Mouse (Mus musculus) heart, embryonic 11.5 days (tissue): ENCODE data around the gene Gk2. TPM values are rescaled to one million over a fixed set of nuclear protein-coding genes. Genes with fewer than 3 reads are reported as not detected.

Experiments
- ATAC-seq: fragments of 200-750 bp; cut with Nextera tagmentation; replicated peaks from 2 replicates; pipeline ENCODE4 v1.8.0; 2017; ENCODE audit warnings: moderate library complexity; ENCODE audit not compliant: insufficient number of reproducible peaks, low FRiP score, low TSS enrichment
- H3K27ac ChIP-seq: fragments of 300-500 bp; sonication (generic); 2 replicates; pipeline ENCODE4 v1.5.1; 2014; ENCODE audit warnings: mild to moderate bottlenecking, low read depth, low read length
- H3K27me3 ChIP-seq: fragments of 300-500 bp; sonication (generic); 2 replicates; pipeline ENCODE4 v1.6.1; 2014; ENCODE audit warnings: mild to moderate bottlenecking, low read length, mixed read lengths; ENCODE audit not compliant: control insufficient read depth, insufficient read depth
- H3K36me3 ChIP-seq: fragments of 300-500 bp; sonication (generic); 2 replicates; pipeline ENCODE4 v1.6.1; 2014; ENCODE audit warnings: mild to moderate bottlenecking, low read length, moderate library complexity, mixed read lengths; ENCODE audit not compliant: control insufficient read depth, insufficient read depth
- H3K4me1 ChIP-seq: fragments of 300-500 bp; sonication (generic); 2 replicates; pipeline ENCODE4 v1.6.1; 2014; ENCODE audit warnings: low read length; ENCODE audit not compliant: control insufficient read depth, insufficient read depth
- H3K4me2 ChIP-seq: fragments of 300-500 bp; sonication (generic); 2 replicates; pipeline ENCODE4 v1.6.1; 2014; ENCODE audit warnings: mild to moderate bottlenecking, moderate library complexity
- H3K4me3 ChIP-seq: fragments of 300-500 bp; sonication (generic); 2 replicates; pipeline ENCODE4 v1.5.1; 2014; ENCODE audit warnings: low read depth, low read length
- H3K9ac ChIP-seq: fragments of 300-500 bp; sonication (generic); 2 replicates; pipeline ENCODE4 v1.6.1; 2014; ENCODE audit warnings: mild to moderate bottlenecking, low read depth, low read length, moderate library complexity
- H3K9me3 ChIP-seq: fragments of 300-500 bp; sonication (generic); replicated peaks from 2 replicates; pipeline ENCODE4 v1.6.1; 2016; ENCODE audit warnings: low read length; ENCODE audit not compliant: control insufficient read depth
- WGBS: fragments of 180-500 bp; shearing (Covaris S2); extraction: QIAGEN DNeasy Blood & Tissue Kit; methylation state at CpG from one replicate; pipeline ENCODE4 v1.1.7; 2014; ENCODE audit not compliant: insufficient replicate concordance; 5-methylcytosine and 5-hydroxymethylcytosine counted together
- polyA plus RNA-seq: library from polyadenylated mRNA; unstranded; fragments of >200 nt; fragmentation: Nextera tagmentation; extraction: Ambion mirVana; gene quantifications from 2 replicates; pipeline ENCODE4 v1.2.1, GENCODE M21; 2014

Gene Gk2
- not detected in 2 replicates for polyA plus RNA-seq

DNA sequence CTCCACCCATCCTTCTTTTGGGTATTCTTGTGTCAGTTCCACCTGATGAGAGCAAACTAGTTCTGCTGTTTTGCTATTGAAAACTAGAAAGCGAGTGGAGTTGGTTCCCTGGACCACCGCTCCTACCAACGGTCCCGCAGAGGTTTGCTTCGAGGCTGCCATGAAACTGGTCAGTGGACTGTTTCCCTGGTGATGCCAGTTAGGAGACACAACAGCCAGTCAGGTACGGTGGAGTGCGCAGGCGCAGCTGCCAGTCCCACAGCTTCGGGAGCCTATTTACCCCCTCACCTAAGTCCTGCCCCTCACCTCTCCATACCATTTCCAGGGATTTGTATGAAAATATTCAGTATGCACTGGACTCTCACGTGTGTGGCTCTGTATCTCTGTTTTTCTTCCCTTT, at the start of gene Gk2:
TSS of gene Gk2 (minus strand) at position 206 of the 400 bp plus-strand sequence.
- H3K9ac ChIP-seq = no peak within 1 kb of the TSS
- H3K9me3 ChIP-seq = no peaks in the 10 kb centered on the region
- H3K4me2 ChIP-seq = no peak within 1 kb of the TSS
- no peak within 1 kb of the TSS for H3K27ac ChIP-seq
- no peaks in the 10 kb centered on the region for H3K27me3 ChIP-seq
- H3K4me1 ChIP-seq = no peaks in the 10 kb centered on the region
- no peaks in the 10 kb centered on the region for H3K36me3 ChIP-seq
- no peak within 1 kb of the TSS for H3K4me3 ChIP-seq
- WGBS = 87% methylated on average over 10 of the region's 10 CpGs
- ATAC-seq = no peak

DNA sequence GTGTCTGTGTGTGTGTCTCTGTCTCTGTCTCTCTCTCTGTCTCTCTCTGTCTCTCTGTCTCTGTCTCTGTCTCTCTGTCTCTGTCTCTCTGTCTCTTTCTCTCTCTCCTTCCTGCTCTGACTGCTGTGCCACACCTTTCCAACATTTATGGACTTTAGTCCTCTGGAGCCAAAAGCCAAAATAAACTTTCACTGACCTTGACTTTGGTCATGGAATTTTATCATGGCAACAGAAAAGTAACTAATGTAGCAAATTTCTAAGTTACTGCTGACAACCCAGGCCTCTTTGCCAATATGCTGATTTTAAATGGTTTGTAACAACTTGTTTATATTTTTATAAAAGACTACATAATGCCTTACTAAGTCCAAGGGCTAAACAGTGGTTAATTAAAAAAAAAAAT, 41.2 kb upstream of the Gk2 start:
- no peak for ATAC-seq

DNA sequence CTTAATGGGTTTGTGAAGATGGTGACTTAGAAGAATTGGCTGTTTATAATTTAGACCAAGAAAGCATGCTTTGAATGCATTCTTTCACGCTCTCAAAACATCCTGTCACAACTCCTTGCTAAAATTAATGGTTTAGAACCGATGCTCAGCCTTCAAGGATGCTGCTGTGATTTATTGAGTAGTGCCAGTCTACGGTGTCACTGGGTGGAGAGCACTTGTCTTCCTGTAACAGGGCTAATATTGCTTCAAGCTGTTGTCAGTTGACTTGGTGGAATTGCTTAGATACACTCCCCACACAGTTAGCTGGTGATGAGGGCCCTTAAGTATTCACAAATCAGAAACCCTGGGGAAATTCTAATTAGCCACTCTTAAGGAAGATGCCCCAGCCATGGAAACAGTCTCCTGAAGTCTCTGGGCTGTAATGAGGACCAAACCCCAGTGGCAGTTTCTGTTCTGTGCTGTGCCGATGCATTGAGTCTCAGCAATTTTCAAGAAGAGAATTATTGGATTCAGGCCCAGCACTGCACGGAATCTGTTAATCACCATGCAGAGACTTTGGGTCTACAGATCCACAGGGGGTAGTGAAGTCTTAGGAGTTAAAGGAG, 38.8 kb upstream of the Gk2 start:
- no peak overlapping the region for H3K4me3 ChIP-seq
- ATAC-seq = no peak
- no peak overlapping the region for H3K9ac ChIP-seq
- H3K4me2 ChIP-seq = no peak overlapping the region
- H3K27ac ChIP-seq = no peak overlapping the region
- H3K9me3 ChIP-seq = no peaks in the 10 kb centered on the region
- H3K27me3 ChIP-seq = no peaks in the 10 kb centered on the region
- no peaks in the 10 kb centered on the region for H3K4me1 ChIP-seq
- 73% methylated on average over 5 of the region's 5 CpGs for WGBS
- no peaks in the 10 kb centered on the region for H3K36me3 ChIP-seq

More for the DNA sequence above, 41.2 kb upstream of the Gk2 start:
- Histone ChIP-seq H3K9ac (no peak overlapping the region), H3K9me3 (no peaks in the 10 kb centered on the region), H3K36me3 (no peaks in the 10 kb centered on the region), H3K4me3 (no peak overlapping the region), H3K27me3 (no peaks in the 10 kb centered on the region), H3K4me2 (no peak overlapping the region), H3K27ac (no peak overlapping the region), H3K4me1 (no peaks in the 10 kb centered on the region)

DNA sequence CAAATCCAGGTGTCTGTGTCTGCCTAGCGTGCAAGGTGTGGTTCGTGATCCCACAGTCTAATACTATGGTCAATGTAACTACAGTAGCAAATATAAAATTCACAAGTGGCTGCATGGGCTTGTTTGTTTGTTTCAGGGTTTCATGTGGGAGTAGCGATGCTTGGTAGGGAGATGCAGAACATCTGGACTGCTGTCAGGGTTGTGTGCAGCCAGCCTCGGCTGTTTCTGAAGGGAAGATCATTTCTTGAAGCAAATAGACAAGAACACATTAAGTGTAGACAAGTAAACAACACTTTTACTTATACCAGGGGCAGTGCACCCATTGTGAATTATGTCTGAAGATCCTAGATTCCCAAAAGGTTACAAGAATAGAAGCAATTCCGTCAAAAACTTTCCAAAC, 36.6 kb upstream of the Gk2 start:
- Histone ChIP-seq H3K27me3 (no peaks in the 10 kb centered on the region), H3K4me3 (no peak overlapping the region), H3K9ac (no peak overlapping the region), H3K27ac (no peak overlapping the region), H3K4me1 (no peaks in the 10 kb centered on the region), H3K9me3 (no peaks in the 10 kb centered on the region), H3K36me3 (no peaks in the 10 kb centered on the region), H3K4me2 (no peak overlapping the region)
- ATAC-seq = no peak
- WGBS = 78% methylated on average over 5 of the region's 5 CpGs

DNA sequence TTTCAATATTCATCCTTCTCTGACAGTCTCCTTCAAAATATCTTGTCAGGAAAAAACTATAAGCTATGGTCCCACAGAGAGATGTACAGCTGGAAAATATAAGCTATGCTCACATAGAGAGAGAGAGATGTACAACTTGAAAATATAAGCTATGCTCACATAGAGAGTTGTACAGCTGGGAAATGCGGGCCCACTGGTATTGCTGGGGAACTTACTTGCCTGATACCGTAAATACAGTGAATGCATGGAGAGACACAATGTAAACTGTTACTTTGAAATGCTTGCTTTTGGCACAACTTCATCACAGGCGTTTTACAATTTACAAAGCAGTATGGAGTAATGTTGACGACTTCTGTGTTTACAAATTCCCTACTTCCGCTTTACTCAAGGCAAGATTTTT, 29.3 kb upstream of the Gk2 start:
- Histone ChIP-seq H3K9me3 (0 out of 2 replicates have a peak, but pooled peaks cover 2% of the 10 kb centered on the region), H3K9ac (no peak overlapping the region), H3K27ac (no peak overlapping the region), H3K27me3 (no peaks in the 10 kb centered on the region), H3K36me3 (no peaks in the 10 kb centered on the region), H3K4me1 (no peaks in the 10 kb centered on the region), H3K4me3 (no peak overlapping the region), H3K4me2 (no peak overlapping the region)
- WGBS = 86% methylated on average over 5 of the region's 5 CpGs
- ATAC-seq = no peak

DNA sequence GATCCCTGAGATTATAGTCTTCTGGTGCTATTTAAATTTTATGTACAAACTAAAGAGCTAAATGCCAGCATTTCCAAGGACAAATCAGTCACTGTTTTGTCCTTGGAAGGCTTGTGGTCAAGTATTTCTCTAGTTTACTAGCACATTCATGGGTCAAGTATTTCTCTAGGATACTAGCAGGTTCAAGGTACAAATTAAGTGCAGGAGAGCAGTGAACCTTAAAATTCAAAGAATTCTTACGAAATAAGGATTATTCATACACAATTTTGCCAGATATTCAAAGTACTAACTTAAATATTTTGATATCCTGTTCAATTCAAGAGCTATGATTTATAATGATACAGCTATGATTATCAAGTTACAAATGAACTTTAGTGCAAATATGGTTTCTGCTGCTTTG, 23.2 kb upstream of the Gk2 start:
- no peaks in the 10 kb centered on the region for H3K4me1 ChIP-seq
- no peak overlapping the region for H3K9ac ChIP-seq
- no peak for ATAC-seq
- 63% methylated on average over 1 of the region's 1 CpGs for WGBS
- H3K27me3 ChIP-seq = no peaks in the 10 kb centered on the region
- no peak overlapping the region for H3K27ac ChIP-seq
- no peaks in the 10 kb centered on the region for H3K36me3 ChIP-seq
- H3K4me3 ChIP-seq = no peak overlapping the region
- 0 out of 2 replicates have a peak, but pooled peaks cover 2% of the 10 kb centered on the region for H3K9me3 ChIP-seq
- H3K4me2 ChIP-seq = no peak overlapping the region

DNA sequence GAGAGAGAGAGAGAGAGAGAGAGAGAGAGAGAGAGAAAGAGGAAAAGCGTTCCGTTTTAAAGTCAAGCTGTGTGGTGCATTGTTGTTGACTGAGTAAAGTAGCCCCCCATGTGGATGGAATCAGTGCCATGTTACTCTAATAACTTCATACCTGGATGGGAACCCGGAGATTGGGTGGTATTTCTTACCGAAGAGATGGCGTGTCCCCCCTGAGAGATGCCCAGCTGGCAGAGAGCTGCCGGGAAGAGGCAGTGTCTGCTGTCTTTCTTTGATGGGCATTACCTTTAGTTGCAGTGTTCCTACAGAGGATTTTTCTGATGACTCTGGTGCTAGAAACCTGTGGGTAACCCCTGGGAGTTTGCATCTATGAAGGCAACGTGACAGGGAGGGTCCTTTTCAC, 10.4 kb upstream of the Gk2 start:
- Histone ChIP-seq H3K4me2 (no peak overlapping the region), H3K9me3 (no peaks in the 10 kb centered on the region), H3K27me3 (no peaks in the 10 kb centered on the region), H3K27ac (no peak overlapping the region), H3K4me3 (no peak overlapping the region), H3K9ac (no peak overlapping the region), H3K4me1 (no peaks in the 10 kb centered on the region), H3K36me3 (no peaks in the 10 kb centered on the region)
- 81% methylated on average over 7 of the region's 7 CpGs for WGBS
- ATAC-seq = no peak

DNA sequence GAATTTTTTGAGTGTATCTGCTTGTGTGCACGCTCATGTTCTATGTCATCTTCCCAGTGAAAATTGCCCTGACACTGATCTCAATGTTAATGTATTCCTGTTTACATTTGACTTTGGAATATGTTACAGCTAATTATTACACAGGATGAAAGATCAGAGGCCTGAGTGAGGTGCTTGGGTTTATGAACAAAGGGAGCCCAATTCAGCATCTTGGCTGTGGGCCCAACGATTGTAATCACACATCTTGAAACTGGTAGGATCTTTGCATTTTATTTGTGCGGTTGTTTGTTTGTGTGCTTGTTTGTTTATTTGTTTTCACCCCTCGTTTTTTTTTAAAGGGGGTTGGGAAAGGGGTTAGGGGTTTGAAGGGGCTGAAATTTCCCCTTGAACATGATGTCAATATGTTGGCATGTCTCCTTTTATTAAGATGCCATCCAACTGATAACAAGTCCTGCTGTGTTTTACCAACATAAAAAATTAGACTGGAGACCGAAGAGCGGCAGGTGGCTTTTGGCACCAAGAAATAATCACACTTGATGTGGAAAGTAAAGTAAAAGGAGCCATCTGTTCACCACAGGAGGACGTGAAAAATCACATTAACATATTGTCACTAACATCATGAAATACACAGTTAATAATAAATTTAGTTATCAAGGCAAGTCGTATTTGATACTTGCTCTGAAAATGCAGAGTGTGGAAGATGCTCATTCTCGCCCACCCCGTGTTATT, 9.8 kb upstream of the Gk2 start:
- Histone ChIP-seq H3K9ac (no peak overlapping the region), H3K4me2 (no peak overlapping the region), H3K36me3 (no peaks in the 10 kb centered on the region), H3K27ac (no peak overlapping the region), H3K4me3 (no peak overlapping the region), H3K9me3 (no peaks in the 10 kb centered on the region), H3K27me3 (no peaks in the 10 kb centered on the region), H3K4me1 (no peaks in the 10 kb centered on the region)
- WGBS = 80% methylated on average over 10 of the region's 10 CpGs
- no peak for ATAC-seq

DNA sequence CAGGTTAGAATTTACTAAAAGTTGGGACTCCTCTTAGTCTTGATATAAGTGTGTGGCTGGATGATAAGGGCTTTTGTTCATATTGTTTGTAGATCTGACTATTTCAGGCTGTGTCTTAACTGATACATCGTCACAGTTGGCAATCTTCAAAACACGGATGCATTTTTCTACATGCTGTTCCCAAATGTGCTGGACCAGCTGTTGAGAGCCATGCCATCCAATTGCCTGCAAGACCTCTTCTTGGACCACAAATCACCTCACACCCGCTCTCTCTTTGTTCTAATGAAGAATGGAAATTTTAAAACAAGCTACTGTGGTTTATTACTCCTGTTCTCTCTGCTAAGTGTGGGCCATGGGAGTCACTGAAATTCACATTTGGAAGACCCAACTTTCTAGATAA, 9.1 kb upstream of the Gk2 start:
- no peak overlapping the region for H3K9ac ChIP-seq
- H3K36me3 ChIP-seq = no peaks in the 10 kb centered on the region
- no peaks in the 10 kb centered on the region for H3K27me3 ChIP-seq
- no peak overlapping the region for H3K27ac ChIP-seq
- no peak for ATAC-seq
- no peak overlapping the region for H3K4me2 ChIP-seq
- H3K4me1 ChIP-seq = no peaks in the 10 kb centered on the region
- no peaks in the 10 kb centered on the region for H3K9me3 ChIP-seq
- 77% methylated on average over 3 of the region's 3 CpGs for WGBS
- no peak overlapping the region for H3K4me3 ChIP-seq
